Mouse (Mus musculus): ENCODE data around the gene Cav1.
A peak's percentile ranks its signal among the peaks of the same experiment; 100 is the strongest.

Cav1 gene

DNA sequence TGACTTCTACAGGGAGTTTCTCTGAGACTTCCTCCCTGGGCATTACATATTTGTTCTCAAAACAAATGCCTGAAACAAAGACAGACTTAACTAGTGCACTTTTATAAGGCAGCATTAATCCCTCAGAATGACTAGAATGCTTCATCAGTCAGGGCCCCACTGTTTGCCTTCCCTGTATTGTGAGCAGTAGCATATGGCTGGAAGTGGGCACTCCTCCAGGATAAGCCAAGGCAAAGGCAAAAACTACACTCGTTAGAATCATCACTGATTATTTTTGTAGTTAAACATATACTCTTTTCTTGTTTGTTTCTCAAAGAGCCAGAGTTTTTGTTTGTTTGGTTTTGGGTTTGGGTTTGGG lies 11.0 kb downstream of the Cav1 start:
- no peak for DNase-seq (ENCODE audit: low spot score)

- DNase-seq (ENCODE audit: low spot score): no peak
Observed at GRCm38 (mm10) chr6:17317944-17318343, 11.8 kb downstream of the Cav1 start.

- DNase-seq (ENCODE audit: low spot score): no peak
Observed at GRCm38 (mm10) chr6:17321976-17322375, 15.8 kb downstream of the Cav1 start.

DNA sequence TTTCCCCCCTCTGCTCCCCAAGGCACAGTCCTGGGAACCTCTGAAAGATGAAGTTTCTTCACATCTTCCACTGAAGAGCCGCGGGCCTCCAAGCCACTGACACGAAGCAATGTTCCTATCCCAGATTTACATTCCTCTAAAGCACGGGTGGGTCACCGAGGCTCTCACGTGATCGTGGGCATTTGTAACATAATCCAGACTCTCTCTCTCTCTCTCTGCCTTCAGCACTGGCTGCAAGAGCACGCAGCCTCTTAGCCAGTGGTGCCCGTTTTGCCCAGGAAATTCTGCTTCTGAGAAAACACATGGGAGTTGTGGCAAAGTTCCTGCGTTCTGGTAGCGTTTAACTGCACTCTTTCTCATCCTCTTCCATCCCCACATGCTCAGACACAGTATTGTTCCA lies 21.1 kb downstream of the Cav1 start:
- DNase-seq (ENCODE audit: low spot score): no peak

GRCm38 (mm10) chr6:17329801-17330200 lies 23.7 kb downstream of the Cav1 start:
- DNase-seq (ENCODE audit: low spot score): peak; percentile 55

DNA sequence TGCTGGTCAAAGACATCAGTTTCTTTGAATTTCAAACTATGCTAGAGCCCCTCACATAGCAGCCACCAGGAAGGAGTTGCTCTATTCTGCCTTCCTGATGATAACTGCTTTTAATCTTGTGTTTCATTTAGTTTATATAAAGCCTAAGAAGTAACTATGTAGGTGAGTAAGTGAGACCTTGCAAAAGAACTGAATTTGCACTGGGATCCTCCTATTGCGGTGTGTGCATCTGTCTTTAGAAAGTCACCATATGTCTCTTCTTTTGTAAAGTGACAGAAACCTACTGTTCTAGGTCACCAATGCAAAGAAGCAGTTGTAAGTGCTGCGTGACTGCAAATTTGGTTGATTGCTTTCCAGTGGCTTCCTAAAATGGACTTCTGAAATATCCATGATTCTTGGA lies 31.6 kb downstream of the Cav1 start:
- DNase-seq (ENCODE audit: low spot score): no peak

GRCm38 (mm10) chr6:17340406-17340805 lies 34.3 kb downstream of the Cav1 start:
- no peak for DNase-seq (ENCODE audit: low spot score)

- no peak for DNase-seq (ENCODE audit: low spot score)
Observed at GRCm38 (mm10) chr6:17348011-17348410, 41.9 kb downstream of the Cav1 start.

GRCm38 (mm10) chr6:17350803-17351202 lies 44.7 kb downstream of the Cav1 start:
- DNase-seq (ENCODE audit: low spot score): no peak

DNA sequence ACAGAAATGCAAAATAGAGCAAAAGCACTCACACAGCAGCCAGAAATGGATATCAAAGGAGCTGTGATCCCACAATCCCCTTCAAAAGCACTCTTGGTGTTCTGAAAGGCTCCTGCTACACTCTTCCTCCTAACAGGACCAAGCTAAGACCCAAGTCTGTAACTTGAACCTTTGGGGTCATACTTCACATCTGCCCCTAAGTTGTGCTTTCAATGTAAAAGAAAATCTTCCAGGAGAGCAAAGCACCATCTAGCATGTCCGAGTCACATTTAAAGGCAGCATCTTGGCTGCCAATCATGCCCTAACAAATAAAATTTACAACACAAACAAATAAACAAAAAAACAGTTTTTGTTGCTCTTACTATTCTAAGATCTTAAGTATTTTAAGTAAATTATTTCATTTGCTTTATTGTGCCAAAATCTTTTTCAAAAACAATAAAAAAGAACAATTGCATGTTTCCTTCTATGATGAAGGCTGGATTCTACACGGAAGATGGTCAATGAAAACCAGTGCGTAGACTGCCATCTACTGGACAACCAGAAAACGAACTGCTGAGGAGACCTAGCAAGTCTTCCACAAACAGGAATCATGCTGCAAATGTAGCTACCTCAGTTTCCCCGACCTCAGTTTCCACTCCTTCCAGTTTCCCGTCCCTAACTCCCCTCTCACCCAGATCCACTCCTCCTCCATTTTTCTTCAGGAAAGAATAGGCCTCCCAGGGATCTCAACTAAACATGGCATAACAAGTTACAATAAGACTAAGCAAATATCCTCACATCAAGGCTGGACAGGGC lies 53.0 kb downstream of the Cav1 start:
- DNase-seq (ENCODE audit: low spot score): peak; percentile 88

GRCm38 (mm10) chr6:17362771-17363170 lies 56.6 kb downstream of the Cav1 start:
- DNase-seq (ENCODE audit: low spot score): peak; percentile 71

DNA sequence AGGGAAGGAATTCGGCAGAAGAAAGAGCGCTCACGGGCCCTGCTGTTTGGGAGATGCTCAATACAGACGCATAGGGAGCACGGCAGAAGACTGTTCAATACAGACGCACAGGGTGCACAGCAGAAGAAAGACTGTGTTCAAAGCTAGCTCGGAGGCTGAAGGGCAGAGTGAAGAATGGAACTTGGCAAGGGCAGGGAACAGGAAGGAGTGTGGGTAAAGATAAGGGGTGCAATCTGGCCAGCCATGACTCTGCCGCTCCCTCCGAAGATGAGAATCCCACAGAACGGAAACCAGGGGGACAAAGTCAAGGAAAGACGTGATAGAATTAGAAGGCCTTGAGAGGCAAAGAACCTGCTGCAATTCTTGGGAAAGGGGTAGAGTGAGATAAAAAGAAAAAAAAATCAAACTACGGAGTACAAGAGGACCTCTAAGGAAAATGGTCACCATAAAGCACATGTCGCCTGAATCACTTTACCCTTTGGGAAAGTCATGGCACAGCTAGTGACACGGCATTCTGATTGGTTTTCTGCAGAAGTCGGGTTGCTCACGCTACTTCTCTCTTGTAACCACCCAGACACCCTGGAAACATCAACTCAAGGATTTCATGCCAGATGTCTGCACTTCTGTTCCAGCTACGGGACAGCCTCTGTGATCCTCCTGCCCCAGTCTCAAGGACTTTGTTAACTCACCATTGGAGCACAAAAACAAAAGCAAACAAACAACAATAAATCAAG lies 57.5 kb downstream of the Cav1 start:
- no peak for DNase-seq (ENCODE audit: low spot score)

DNA sequence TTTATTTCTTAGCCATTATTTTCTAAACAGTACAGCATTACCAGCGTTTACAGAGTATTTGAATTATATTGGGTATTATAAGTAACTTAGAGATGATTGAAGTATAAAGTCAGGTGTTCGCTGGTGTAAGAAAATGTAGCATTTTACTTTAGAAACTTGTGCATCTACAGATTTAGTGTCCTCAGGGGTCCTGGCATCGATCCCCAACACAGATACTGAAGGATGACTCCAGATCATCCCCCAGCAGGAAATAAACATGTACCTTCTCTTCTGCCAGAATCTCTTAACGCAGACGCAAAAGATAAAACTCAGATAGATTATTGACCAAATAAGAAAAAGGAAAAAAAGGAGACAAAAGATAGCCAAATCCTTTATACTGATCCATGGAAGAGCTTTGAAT lies 68.2 kb downstream of the Cav1 start:
- DNase-seq (ENCODE audit: low spot score): no peak

DNA sequence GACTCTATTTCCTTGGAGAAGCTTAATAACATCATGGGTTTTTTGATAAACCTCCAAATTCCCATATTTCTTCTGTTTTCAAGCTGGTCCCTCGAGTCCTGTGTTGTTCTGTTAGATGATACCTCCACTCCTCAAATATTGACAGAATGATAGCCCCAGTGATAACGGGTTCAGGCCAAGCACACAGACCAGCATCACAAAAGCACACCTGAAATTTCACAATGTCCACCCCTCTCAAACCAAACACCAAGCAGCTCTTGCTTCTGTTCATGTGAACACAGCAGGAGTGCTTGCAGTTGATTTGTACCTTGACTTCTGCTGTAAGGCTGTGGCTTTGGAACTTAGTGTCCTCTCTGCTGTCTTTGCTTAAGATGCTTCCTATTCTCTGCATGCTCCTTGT lies 71.2 kb downstream of the Cav1 start:
- DNase-seq (ENCODE audit: low spot score): no peak

DNA sequence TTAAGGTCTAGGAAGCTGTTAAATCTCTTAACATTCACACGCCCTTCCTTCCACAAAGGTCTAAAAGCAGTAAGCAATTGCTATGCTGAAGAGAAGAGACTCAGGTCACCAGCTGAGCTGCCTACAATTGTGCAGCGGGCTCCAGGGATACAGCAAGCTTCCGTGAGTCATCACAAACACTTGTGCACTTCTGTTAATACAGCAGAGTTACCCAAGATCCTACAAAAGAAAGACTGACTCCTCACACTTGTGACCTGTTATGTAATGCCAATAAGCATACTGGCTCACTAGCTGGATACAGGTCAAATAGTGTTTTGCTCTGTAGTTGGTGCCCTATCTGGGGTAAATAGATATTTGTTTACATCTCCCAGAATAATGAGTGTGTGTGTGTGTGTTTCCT lies 74.0 kb downstream of the Cav1 start:
- DNase-seq (ENCODE audit: low spot score): no peak

- no peak for DNase-seq (ENCODE audit: low spot score)
Observed at GRCm38 (mm10) chr6:17381690-17382089, 75.6 kb downstream of the Cav1 start.

- no peak for DNase-seq (ENCODE audit: low spot score)
Observed at GRCm38 (mm10) chr6:17385531-17385930, 79.4 kb downstream of the Cav1 start.

GRCm38 (mm10) chr6:17387991-17388710 lies 82.0 kb downstream of the Cav1 start:
- DNase-seq (ENCODE audit: low spot score): no peak
